Mouse (Mus musculus): ENCODE measurements around the gene Zfp593.

Gene Zfp593

GRCm38 (mm10) chr4:134257198-134258009 lies 12.0 kb upstream of the Zfp593 start:
- no peak for DNase-seq (ENCODE audit: low spot score)

- DNase-seq (ENCODE audit: low spot score), result no peak
Measured at GRCm38 (mm10) chr4:134256407-134257197, 11.2 kb upstream of the Zfp593 start.

GRCm38 (mm10) chr4:134255854-134256253 lies 10.5 kb upstream of the Zfp593 start:
- no peak for DNase-seq (ENCODE audit: low spot score)

GRCm38 (mm10) chr4:134254835-134255234 lies 9.4 kb upstream of the Zfp593 start:
- no peak for DNase-seq (ENCODE audit: low spot score)

- DNase-seq (ENCODE audit: low spot score), result no peak
Measured at GRCm38 (mm10) chr4:134253722-134254324, 8.4 kb upstream of the Zfp593 start, which contains the start of gene Grrp1. TSS of gene Grrp1 (minus strand) at chr4:134254106.

GRCm38 (mm10) chr4:134252911-134253721 lies 7.7 kb upstream of the Zfp593 start:
- DNase-seq (ENCODE audit: low spot score), result no peak

- no peak for DNase-seq (ENCODE audit: low spot score)
Measured at GRCm38 (mm10) chr4:134252131-134252910, 6.9 kb upstream of the Zfp593 start.

- no peak for DNase-seq (ENCODE audit: low spot score)
Measured at GRCm38 (mm10) chr4:134251241-134252130, 6.1 kb upstream of the Zfp593 start.

- no peak for DNase-seq (ENCODE audit: low spot score)
Measured at GRCm38 (mm10) chr4:134250930-134251240, 5.5 kb upstream of the Zfp593 start.

GRCm38 (mm10) chr4:134250116-134250929 lies 4.9 kb upstream of the Zfp593 start:
- no peak for DNase-seq (ENCODE audit: low spot score)

GRCm38 (mm10) chr4:134249651-134250050 lies 4.3 kb upstream of the Zfp593 start:
- DNase-seq (ENCODE audit: low spot score), result peak; percentile 67

- DNase-seq (ENCODE audit: low spot score), result no peak
Measured at GRCm38 (mm10) chr4:134246719-134247258, 1.4 kb upstream of the Zfp593 start, which contains the start of gene Gm30191. TSS of gene Gm30191 (plus strand) at chr4:134246935.

GRCm38 (mm10) chr4:134246256-134246655 lies 864 bp upstream of the Zfp593 start:
- DNase-seq (ENCODE audit: low spot score), result no peak

- DNase-seq (ENCODE audit: low spot score), result no peak
Measured at GRCm38 (mm10) chr4:134243516-134244250, 1.7 kb downstream of the Zfp593 start, which contains the start of gene E130218I03Rik. TSS of gene E130218I03Rik (plus strand) at chr4:134243662.

GRCm38 (mm10) chr4:134238686-134239085 lies 6.7 kb downstream of the Zfp593 start:
- no peak for DNase-seq (ENCODE audit: low spot score)

- no peak for DNase-seq (ENCODE audit: low spot score)
Measured at GRCm38 (mm10) chr4:134238279-134238651, 7.1 kb downstream of the Zfp593 start, which contains the start of gene Cnksr1. TSS of gene Cnksr1 (minus strand) at chr4:134238399.

GRCm38 (mm10) chr4:134237582-134238278 lies 7.7 kb downstream of the Zfp593 start:
- DNase-seq (ENCODE audit: low spot score), result no peak

All from layer of hippocampus, adult 11-12 months (tissue).